ENCODE assay signal across 11 mouse cellular contexts in genomic region chr5:115574992-115575391, GRCm38 (mm10). TPM values are rescaled to one million over a fixed set of nuclear protein-coding genes. Genes with fewer than 3 reads are reported as not detected.
DNase-seq lines count a peak whose midpoint lies in the region; ATAC-seq lines count a peak whose summit lies in the region.
"Had no signal": no experiment of that assay in that cellular context is flagged by ENCODE, and none has a peak within 500 bp of the region (broad histone marks: within the 10 kb centered on the region; RNA-seq: fewer than 3 reads in every experiment).

No protein-coding gene starts in this region.

- no peaks in the 10 kb centered on the region for H3K9me3 ChIP-seq in hindbrain, embryonic 11.5 days (ENCODE audit: control insufficient read depth, low read length)
- H3K9me3 ChIP-seq: liver, embryonic 15.5 days had no signal

- H3K27me3 ChIP-seq in hindbrain, embryonic 11.5 days (ENCODE audit: control insufficient read depth, insufficient read depth, low read length): no peaks in the 10 kb centered on the region
- H3K27me3 ChIP-seq: liver, embryonic 15.5 days had no signal

- H3K36me3 ChIP-seq in hindbrain, embryonic 11.5 days (ENCODE audit: control insufficient read depth, insufficient read depth, low read length): peaks cover 21% of the 10 kb centered on the region

- no peaks in the 10 kb centered on the region for H3K4me1 ChIP-seq in hindbrain, embryonic 11.5 days (replicated peaks; ENCODE audit: control insufficient read depth, insufficient read depth, low read length)
- H3K4me1 ChIP-seq: liver, embryonic 15.5 days had no signal

- H3K9ac ChIP-seq in hindbrain, embryonic 11.5 days (ENCODE audit: low read depth, low read length): no peak overlapping the region
- H3K9ac ChIP-seq: liver, embryonic 15.5 days had no signal

- no peak overlapping the region for H3K4me2 ChIP-seq in hindbrain, embryonic 11.5 days (replicated peaks; ENCODE audit: low read depth, low read length)
- H3K4me2 ChIP-seq: liver, embryonic 15.5 days had no signal

- WGBS in hindbrain, embryonic 11.5 days: 91% methylated on average over 8 of the region's 8 CpGs

- intact Hi-C loops in left cerebral cortex, postnatal 25 days (cut with DNase I): loop anchor here (5.0 kb wide), 1 partner anchor 57 kb away; the partner anchor contains the start of gene Rab35

- DNase-seq in left cerebral cortex, postnatal 25 days (ENCODE audit: low spot score in 2 of 2): peak; percentile 26
- DNase-seq in left cerebral cortex, adult 11 months (ENCODE audit: low spot score): no peak
- peak; percentile 56 to 74 for DNase-seq in cerebellum, postnatal 25 days
- peak; percentile 55 for DNase-seq in gastrocnemius, postnatal 25 days
- DNase-seq in frontal cortex, adult 2 months (ENCODE audit: extremely low spot score in 1 of 2, low spot score in 1 of 2): no peak
- no peak for DNase-seq in hindbrain, embryonic 11.5 days (ENCODE audit: low spot score)
- DNase-seq in spleen, postnatal 14 days (ENCODE audit: low spot score in 2 of 2): no peak
- DNase-seq: spleen, adult 18-20 months had no signal

- H3K4me3 ChIP-seq in hindbrain, embryonic 11.5 days (ENCODE audit: low read depth, low read length): no peak overlapping the region
- H3K4me3 ChIP-seq: liver, embryonic 15.5 days had no signal

- ATAC-seq in hematopoietic stem cell, adult 5-6 weeks (replicated peaks in 1 of 2; ENCODE audit: insufficient read depth in 1 of 2, low FRiP score in 2 of 2, low TSS enrichment in 1 of 2, low read depth in 1 of 2, poor library complexity in 2 of 2, severe bottlenecking in 2 of 2): peak; percentile 78 to 81
- ATAC-seq in hindbrain, embryonic 11.5 days (ENCODE audit: low FRiP score): no peak
- ATAC-seq: forebrain, embryonic 16.5 days had no signal

- no peak overlapping the region for H3K27ac ChIP-seq in hindbrain, embryonic 11.5 days (ENCODE audit: low read depth, low read length)
- H3K27ac ChIP-seq: liver, embryonic 15.5 days had no signal

RNA-seq across cellular contexts. Expression of gene Gcn1l1, which starts 9.9 kb away (rescaled TPM):
- 10 to 100 TPM; 61.4 to 75.7 TPM for total RNA-seq in left cerebral cortex, postnatal 25 days (2021)
- 10 to 100 TPM; 26.1 to 30.7 TPM for total RNA-seq in gastrocnemius, postnatal 25 days (2021)
- total RNA-seq in hematopoietic stem cell, adult 5-6 weeks (2017): 31.4 and 34.5 TPM in 2 replicates
- polyA plus RNA-seq in frontal cortex, adult 2 months (2012; rRNA removed): 37.6 and 38.2 TPM in 2 replicates
- 31.8 and 39.4 TPM in 2 replicates for polyA plus RNA-seq in hindbrain, embryonic 11.5 days (2014; fragmentation: Nextera tagmentation; extraction: Ambion mirVana)

RNA-seq across cellular contexts. Expression of gene Rplp0, which starts 15.7 kb away (rescaled TPM):
- total RNA-seq in left cerebral cortex, postnatal 25 days (2021): 100 to 1,000 TPM; 208 to 218 TPM
- 100 to 1,000 TPM; 558 to 572 TPM for total RNA-seq in gastrocnemius, postnatal 25 days (2021)
- total RNA-seq in hematopoietic stem cell, adult 5-6 weeks (2017): 1,280 and 1,726 TPM in 2 replicates
- polyA plus RNA-seq in frontal cortex, adult 2 months (2012; rRNA removed): 543 and 568 TPM in 2 replicates
- 1,244 and 1,247 TPM in 2 replicates for polyA plus RNA-seq in hindbrain, embryonic 11.5 days (2014; fragmentation: Nextera tagmentation; extraction: Ambion mirVana)

RNA-seq across cellular contexts. Expression of gene Rab35, which starts 56.7 kb away (rescaled TPM):
- 10 to 100 TPM; 86.0 to 96.7 TPM for total RNA-seq in left cerebral cortex, postnatal 25 days (2021)
- total RNA-seq in gastrocnemius, postnatal 25 days (2021): 10 to 100 TPM; 28.1 to 31.2 TPM
- total RNA-seq in hematopoietic stem cell, adult 5-6 weeks (2017): 35.1 and 42.5 TPM in 2 replicates
- polyA plus RNA-seq in frontal cortex, adult 2 months (2012; rRNA removed): 83.5 and 83.6 TPM in 2 replicates
- 18.3 and 18.8 TPM in 2 replicates for polyA plus RNA-seq in hindbrain, embryonic 11.5 days (2014; fragmentation: Nextera tagmentation; extraction: Ambion mirVana)

Comparison
In these comparisons a context has a peak if more than half of its experiments do, and no peak if none do; other contexts are left out.
1. DNase-seq: peak in left cerebral cortex, postnatal 25 days (2 of 2), cerebellum, postnatal 25 days (2 of 2) and gastrocnemius, postnatal 25 days (single experiment); none in left cerebral cortex, adult 11 months (single experiment), frontal cortex, adult 2 months (0 of 2), hindbrain, embryonic 11.5 days (single experiment) and spleen, postnatal 14 days (0 of 2).